Mouse (Mus musculus): ENCODE measurements around the gene Runx1. TPM values are rescaled to one million over a fixed set of nuclear protein-coding genes. Genes with fewer than 3 reads are reported as not detected.
A peak's percentile ranks its signal among the peaks of the same experiment; 100 is the strongest.

Gene Runx1
- polyA plus RNA-seq, 1 experiment from 2014 or later, result 13.8 TPM

DNA sequence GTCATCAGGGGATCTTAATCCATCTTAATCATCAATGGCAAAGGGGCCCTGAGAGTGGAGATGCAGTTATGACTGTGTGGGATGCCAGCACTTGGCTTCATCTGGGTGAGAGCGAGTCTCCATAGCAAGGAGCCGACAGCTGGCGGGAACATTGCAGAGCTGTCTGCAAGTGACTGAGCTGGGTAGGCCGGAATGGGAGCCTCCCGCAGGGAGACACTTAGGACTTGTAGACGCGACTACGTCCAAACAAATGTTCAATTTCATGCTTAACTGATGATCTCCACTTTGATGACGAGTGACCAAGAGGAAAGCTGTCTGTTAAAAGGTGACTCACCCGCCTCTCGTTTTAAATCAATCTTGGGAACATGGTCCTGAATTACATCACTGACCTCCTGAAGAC is 37.5 kb downstream of the Runx1 start:
- H3K27me3 ChIP-seq, result no peaks in the 10 kb centered on the region
- no peaks in the 10 kb centered on the region for H3K36me3 ChIP-seq
- WGBS, result 68% methylated on average over 11 of the region's 11 CpGs
- no peak overlapping the region for H3K4me2 ChIP-seq (replicated peaks)
- no peak overlapping the region for H3K9ac ChIP-seq
- H3K4me3 ChIP-seq, result no peak overlapping the region
- no peaks in the 10 kb centered on the region for H3K9me3 ChIP-seq
- ATAC-seq (ENCODE audit: insufficient number of reproducible peaks, insufficient read depth, low FRiP score, low TSS enrichment), result no peak
- H3K27ac ChIP-seq, result no peak overlapping the region
- peaks cover 9% of the 10 kb centered on the region for H3K4me1 ChIP-seq

DNA sequence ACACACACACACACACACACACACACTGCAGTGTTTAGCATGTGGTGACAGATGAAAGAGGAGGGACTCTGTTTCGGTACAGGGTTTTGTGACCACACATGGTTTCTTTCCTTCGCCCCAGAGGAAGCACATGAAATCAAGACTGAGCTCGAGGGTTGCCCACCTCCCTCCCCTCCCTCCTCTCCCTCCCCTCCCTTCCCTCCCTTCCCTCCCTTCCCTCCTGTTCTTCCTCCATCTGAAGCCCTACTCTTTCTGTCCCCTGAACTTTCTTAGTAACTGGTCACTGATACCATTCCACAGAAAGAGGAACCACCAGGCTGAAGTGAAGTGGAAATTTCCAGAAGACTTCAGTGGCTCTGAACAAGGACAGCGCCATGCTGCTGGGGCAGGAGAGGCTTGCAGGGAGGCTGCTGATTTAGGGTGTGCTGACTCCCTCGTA is 39.0 kb downstream of the Runx1 start:
- Histone ChIP-seq H3K27me3 (no peaks in the 10 kb centered on the region), H3K36me3 (no peaks in the 10 kb centered on the region), H3K4me2 (replicated peaks) (no peak overlapping the region), H3K9ac (no peak overlapping the region), H3K4me3 (no peak overlapping the region), H3K27ac (no peak overlapping the region), H3K4me1 (peaks cover 11% of the 10 kb centered on the region), H3K9me3 (no peaks in the 10 kb centered on the region)
- ATAC-seq (ENCODE audit: insufficient number of reproducible peaks, insufficient read depth, low FRiP score, low TSS enrichment), result no peak
- 53% methylated on average over 5 of the region's 5 CpGs for WGBS

DNA sequence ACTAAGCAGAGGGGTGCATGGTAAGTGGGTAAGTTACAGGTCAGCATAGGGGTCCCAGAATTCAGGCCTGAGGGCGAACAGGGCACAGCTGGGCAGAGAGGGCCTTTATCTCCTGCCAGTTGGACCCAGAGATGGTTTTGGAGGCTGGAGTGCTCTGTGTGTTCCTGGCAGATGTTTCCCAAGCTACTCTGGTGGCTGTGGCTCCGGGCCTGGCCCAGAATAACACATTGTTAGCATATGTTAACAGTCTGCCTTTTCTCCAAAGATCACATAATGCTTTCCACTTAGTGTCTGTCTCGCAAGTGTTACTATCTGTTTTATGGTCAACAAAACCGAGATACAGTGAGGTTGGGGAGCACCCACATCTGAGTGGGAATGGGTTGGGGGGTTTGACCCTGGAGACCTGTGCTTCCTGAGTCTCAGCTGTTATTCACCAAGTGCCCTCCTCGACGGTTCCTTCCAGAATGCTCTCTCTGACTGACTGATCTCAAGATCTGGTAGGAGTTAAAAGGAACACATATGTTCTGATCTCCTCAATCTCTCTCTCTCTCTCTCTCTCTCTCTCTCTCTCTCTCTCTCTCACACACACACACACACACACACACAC is 39.6 kb downstream of the Runx1 start:
- no peaks in the 10 kb centered on the region for H3K9me3 ChIP-seq
- no peak overlapping the region for H3K4me3 ChIP-seq
- ATAC-seq (ENCODE audit: insufficient number of reproducible peaks, insufficient read depth, low FRiP score, low TSS enrichment), result no peak
- peaks cover 11% of the 10 kb centered on the region for H3K4me1 ChIP-seq
- no peak overlapping the region for H3K9ac ChIP-seq
- no peaks in the 10 kb centered on the region for H3K27me3 ChIP-seq
- 61% methylated on average over 6 of the region's 6 CpGs for WGBS
- H3K36me3 ChIP-seq, result no peaks in the 10 kb centered on the region
- H3K27ac ChIP-seq, result peak overlapping the region; percentile 41; the same call in 1 of the 2 replicates
- H3K4me2 ChIP-seq (replicated peaks), result no peak overlapping the region

GRCm38 (mm10) chr16:92783651-92784131 is 42.3 kb downstream of the Runx1 start:
- 26% methylated on average over 7 of the region's 7 CpGs for WGBS
- Histone ChIP-seq H3K4me3 (no peak overlapping the region), H3K4me2 (replicated peaks) (no peak overlapping the region), H3K4me1 (peaks cover 11% of the 10 kb centered on the region), H3K9me3 (no peaks in the 10 kb centered on the region), H3K36me3 (no peaks in the 10 kb centered on the region), H3K9ac (no peak overlapping the region), H3K27me3 (no peaks in the 10 kb centered on the region), H3K27ac (no peak overlapping the region; the same call in 1 of the 2 replicates)
- ATAC-seq (ENCODE audit: insufficient number of reproducible peaks, insufficient read depth, low FRiP score, low TSS enrichment), result no peak

GRCm38 (mm10) chr16:92782408-92782807 is 43.5 kb downstream of the Runx1 start:
- WGBS, result 75% methylated on average over 6 of the region's 6 CpGs
- Histone ChIP-seq H3K4me2 (replicated peaks) (no peak overlapping the region), H3K27me3 (no peaks in the 10 kb centered on the region), H3K27ac (no peak overlapping the region), H3K9ac (no peak overlapping the region), H3K9me3 (no peaks in the 10 kb centered on the region), H3K4me3 (no peak overlapping the region), H3K4me1 (peaks cover 11% of the 10 kb centered on the region), H3K36me3 (no peaks in the 10 kb centered on the region)
- ATAC-seq (ENCODE audit: insufficient number of reproducible peaks, insufficient read depth, low FRiP score, low TSS enrichment), result no peak

- no peaks in the 10 kb centered on the region for H3K36me3 ChIP-seq
- H3K27me3 ChIP-seq, result no peaks in the 10 kb centered on the region
- no peak overlapping the region for H3K4me2 ChIP-seq (replicated peaks)
- no peak overlapping the region for H3K9ac ChIP-seq
- peaks cover 11% of the 10 kb centered on the region for H3K4me1 ChIP-seq
- no peaks in the 10 kb centered on the region for H3K9me3 ChIP-seq
- 84% methylated on average over 9 of the region's 9 CpGs for WGBS
- H3K27ac ChIP-seq, result no peak overlapping the region
- no peak for ATAC-seq (ENCODE audit: insufficient number of reproducible peaks, insufficient read depth, low FRiP score, low TSS enrichment)
- H3K4me3 ChIP-seq, result no peak overlapping the region
These were observed 46.0 kb downstream of the Runx1 start for GRCm38 (mm10) chr16:92779896-92780435.

DNA sequence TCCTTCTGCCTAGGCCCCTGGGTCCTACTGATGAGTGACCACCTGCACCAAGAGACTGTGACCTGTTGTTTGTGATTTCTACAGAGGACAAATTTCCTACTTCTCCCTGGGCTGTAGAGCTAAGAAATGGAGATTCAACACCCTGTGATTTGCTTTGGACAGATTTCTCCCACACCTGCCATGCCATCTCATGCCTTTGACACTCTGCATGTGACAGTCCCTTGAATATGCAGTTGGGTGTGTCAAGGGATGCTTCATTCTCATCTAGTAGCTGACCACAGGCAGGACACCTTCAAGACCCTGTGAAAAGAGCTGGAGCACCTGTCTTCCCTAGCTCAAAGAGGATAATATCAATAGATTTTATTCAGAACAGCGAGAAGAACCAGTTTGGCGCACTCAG is 46.8 kb downstream of the Runx1 start:
- no peak overlapping the region for H3K4me2 ChIP-seq (replicated peaks)
- H3K9me3 ChIP-seq, result no peaks in the 10 kb centered on the region
- no peak overlapping the region for H3K4me3 ChIP-seq
- ATAC-seq (ENCODE audit: insufficient number of reproducible peaks, insufficient read depth, low FRiP score, low TSS enrichment), result no peak
- no peak overlapping the region for H3K9ac ChIP-seq
- H3K4me1 ChIP-seq, result peaks cover 10% of the 10 kb centered on the region
- no peak overlapping the region for H3K27ac ChIP-seq
- no peaks in the 10 kb centered on the region for H3K36me3 ChIP-seq
- 82% methylated on average over 2 of the region's 2 CpGs for WGBS
- no peaks in the 10 kb centered on the region for H3K27me3 ChIP-seq

DNA sequence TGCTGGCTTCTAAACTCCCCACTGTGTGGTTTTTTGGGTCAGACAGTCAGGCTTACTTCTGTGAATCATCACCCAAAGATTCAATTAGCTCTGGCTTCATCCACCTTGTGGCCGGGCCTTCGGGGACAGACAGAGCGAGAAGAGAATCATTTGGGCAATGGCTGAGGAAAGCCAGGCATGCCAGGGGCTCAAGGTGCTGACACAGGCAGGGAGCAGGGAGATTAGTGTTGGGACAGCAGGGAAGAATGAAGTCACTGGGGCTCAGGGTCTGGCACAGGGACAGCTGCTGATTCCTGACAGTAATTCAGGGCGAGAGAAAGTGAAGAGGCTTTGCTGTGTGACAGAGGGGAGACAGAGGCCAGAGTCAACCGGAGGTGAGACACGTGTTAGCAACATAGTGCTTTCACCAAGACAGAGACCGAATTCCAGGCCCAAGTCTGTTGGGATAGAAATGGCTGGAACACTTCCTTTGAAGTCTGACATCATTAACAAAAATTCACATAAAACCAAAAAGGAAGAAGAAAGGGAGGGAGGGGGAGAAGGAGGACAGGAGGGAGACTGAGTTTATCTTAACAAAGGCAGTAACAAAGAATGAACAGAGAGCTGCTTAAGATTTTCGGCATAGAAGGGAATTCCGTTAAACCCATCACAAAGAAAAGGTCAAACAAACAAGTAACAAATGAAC is 47.7 kb downstream of the Runx1 start:
- 58% methylated on average over 9 of the region's 9 CpGs for whole genome bisulfite sequencing

GRCm38 (mm10) chr16:92767862-92768261 is 58.1 kb downstream of the Runx1 start:
- no peak for ATAC-seq (ENCODE audit: insufficient number of reproducible peaks, insufficient read depth, low FRiP score, low TSS enrichment)
- Histone ChIP-seq H3K36me3 (no peaks in the 10 kb centered on the region), H3K4me1 (no peaks in the 10 kb centered on the region), H3K4me3 (no peak overlapping the region), H3K27ac (no peak overlapping the region), H3K9ac (no peak overlapping the region), H3K9me3 (no peaks in the 10 kb centered on the region), H3K4me2 (replicated peaks) (no peak overlapping the region), H3K27me3 (no peaks in the 10 kb centered on the region)
- WGBS, result 76% methylated on average over 4 of the region's 4 CpGs

More for the DNA sequence above, 47.7 kb downstream of the Runx1 start:
- no peak overlapping the region for H3K4me3 ChIP-seq
- H3K27ac ChIP-seq, result no peak overlapping the region
- no peak overlapping the region for H3K4me2 ChIP-seq (replicated peaks)
- H3K27me3 ChIP-seq, result no peaks in the 10 kb centered on the region
- ATAC-seq (ENCODE audit: insufficient number of reproducible peaks, insufficient read depth, low FRiP score, low TSS enrichment), result no peak
- H3K9ac ChIP-seq, result no peak overlapping the region
- H3K9me3 ChIP-seq, result no peaks in the 10 kb centered on the region
- H3K4me1 ChIP-seq, result peaks cover under 1% of the 10 kb centered on the region; the same call in 1 of the 2 replicates
- no peaks in the 10 kb centered on the region for H3K36me3 ChIP-seq

GRCm38 (mm10) chr16:92767423-92767822 is 58.5 kb downstream of the Runx1 start:
- no peaks in the 10 kb centered on the region for H3K27me3 ChIP-seq
- ATAC-seq (ENCODE audit: insufficient number of reproducible peaks, insufficient read depth, low FRiP score, low TSS enrichment), result no peak
- no peak overlapping the region for H3K4me3 ChIP-seq
- WGBS, result 68% methylated on average over 7 of the region's 7 CpGs
- no peaks in the 10 kb centered on the region for H3K36me3 ChIP-seq
- no peak overlapping the region for H3K27ac ChIP-seq
- no peaks in the 10 kb centered on the region for H3K4me1 ChIP-seq
- H3K9ac ChIP-seq, result no peak overlapping the region
- no peaks in the 10 kb centered on the region for H3K9me3 ChIP-seq
- no peak overlapping the region for H3K4me2 ChIP-seq (replicated peaks)

GRCm38 (mm10) chr16:92764741-92765396 is 61.1 kb downstream of the Runx1 start:
- Histone ChIP-seq H3K4me1 (no peaks in the 10 kb centered on the region), H3K27me3 (no peaks in the 10 kb centered on the region), H3K36me3 (no peaks in the 10 kb centered on the region), H3K4me2 (replicated peaks) (no peak overlapping the region), H3K9ac (no peak overlapping the region), H3K9me3 (no peaks in the 10 kb centered on the region), H3K4me3 (no peak overlapping the region), H3K27ac (no peak overlapping the region)
- no peak for ATAC-seq (ENCODE audit: insufficient number of reproducible peaks, insufficient read depth, low FRiP score, low TSS enrichment)
- WGBS, result 85% methylated on average over 13 of the region's 13 CpGs

GRCm38 (mm10) chr16:92763666-92764065 is 62.3 kb downstream of the Runx1 start:
- 87% methylated on average over 3 of the region's 3 CpGs for WGBS
- H3K36me3 ChIP-seq, result no peaks in the 10 kb centered on the region
- no peaks in the 10 kb centered on the region for H3K27me3 ChIP-seq
- no peak for ATAC-seq (ENCODE audit: insufficient number of reproducible peaks, insufficient read depth, low FRiP score, low TSS enrichment)
- H3K4me2 ChIP-seq (replicated peaks), result no peak overlapping the region
- H3K4me3 ChIP-seq, result no peak overlapping the region
- no peak overlapping the region for H3K27ac ChIP-seq
- no peaks in the 10 kb centered on the region for H3K4me1 ChIP-seq
- H3K9me3 ChIP-seq, result no peaks in the 10 kb centered on the region
- no peak overlapping the region for H3K9ac ChIP-seq
